In the genomic region with DNA sequence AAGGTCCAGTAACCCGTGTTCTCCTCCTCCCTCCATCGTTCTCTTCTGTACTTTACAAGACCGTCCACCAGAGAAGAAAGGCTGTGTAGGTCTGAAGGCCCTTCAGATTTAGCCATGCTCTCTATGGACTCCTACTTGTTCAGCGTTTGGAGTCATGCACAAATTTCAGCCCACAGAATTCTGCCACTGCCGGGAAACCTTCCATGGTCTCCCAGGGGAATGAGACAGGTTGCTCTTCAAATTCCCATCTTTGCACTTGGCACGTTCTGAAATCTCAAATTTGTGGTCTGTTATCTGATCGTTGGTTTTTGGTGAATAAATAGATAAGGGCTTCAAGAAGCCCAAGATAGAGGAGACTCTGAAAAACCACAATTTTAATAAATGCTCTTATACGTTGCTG, we compare ENCODE assay signal across 11 mouse cellular contexts. TPM values are rescaled to one million over a fixed set of nuclear protein-coding genes. Genes with fewer than 3 reads are reported as not detected.
DNase-seq lines count a peak whose midpoint lies in the region; ATAC-seq and TF ChIP-seq lines count a peak whose summit lies in the region.
"Had no signal": no experiment of that assay in that cellular context is flagged by ENCODE, and none has a peak within 500 bp of the region (broad histone marks: within the 10 kb centered on the region; RNA-seq: fewer than 3 reads in every experiment).

No protein-coding gene starts in this region.

- no peak overlapping the region for H3K4me3 ChIP-seq in lung, embryonic 14.5 days (ENCODE audit: low read depth, low read length)
- H3K4me3 ChIP-seq in hindbrain, embryonic 12.5 days = no peak overlapping the region
- H3K4me3 ChIP-seq in liver, embryonic 16.5 days (ENCODE audit: low read depth, low read length) = no peak overlapping the region

- H3K4me1 ChIP-seq in lung, embryonic 14.5 days (ENCODE audit: insufficient read depth) = peaks cover 6% of the 10 kb centered on the region; the same call in 1 of the 2 replicates
- peaks cover 18% of the 10 kb centered on the region for H3K4me1 ChIP-seq in hindbrain, embryonic 12.5 days
- H3K4me1 ChIP-seq in liver, embryonic 16.5 days (ENCODE audit: control insufficient read depth, low read depth, low read length) = peaks cover 2% of the 10 kb centered on the region; the same call in 1 of the 2 replicates

- ATAC-seq in lung, embryonic 14.5 days (ENCODE audit: insufficient read depth) = no peak
- ATAC-seq in hindbrain, embryonic 12.5 days (ENCODE audit: low FRiP score) = no peak
- no peak for ATAC-seq in liver, embryonic 16.5 days (ENCODE audit: low read depth)

- peaks cover 6% of the 10 kb centered on the region; the same call in 1 of the 2 replicates for H3K27me3 ChIP-seq in lung, embryonic 14.5 days (ENCODE audit: insufficient read depth, low read length)
- peaks cover 17% of the 10 kb centered on the region for H3K27me3 ChIP-seq in hindbrain, embryonic 12.5 days
- H3K27me3 ChIP-seq in liver, embryonic 16.5 days (ENCODE audit: control insufficient read depth, insufficient read depth, low read depth, low read length) = peaks cover 44% of the 10 kb centered on the region

- peak overlapping the region; percentile 97 for H3K4me2 ChIP-seq in lung, embryonic 14.5 days
- H3K4me2 ChIP-seq in hindbrain, embryonic 12.5 days (replicated peaks) = peak overlapping the region; percentile 91; the same call in 1 of the 2 replicates
- H3K4me2 ChIP-seq in liver, embryonic 16.5 days (ENCODE audit: low read depth, low read length) = peak overlapping the region; percentile 79; the same call in 1 of the 2 replicates

- no peak for TF ChIP-seq CTCF in lung, embryonic 14.5 days (IDR thresholded peaks at IDR 0.05; ENCODE audit: low read depth)

- no peak overlapping the region for H3K27ac ChIP-seq in lung, embryonic 14.5 days (ENCODE audit: low read depth)
- no peak overlapping the region for H3K27ac ChIP-seq in hindbrain, embryonic 12.5 days
- no peak overlapping the region for H3K27ac ChIP-seq in liver, embryonic 16.5 days (ENCODE audit: low read length)

- H3K9ac ChIP-seq in lung, embryonic 14.5 days = no peak overlapping the region
- no peak overlapping the region for H3K9ac ChIP-seq in hindbrain, embryonic 12.5 days
- no peak overlapping the region for H3K9ac ChIP-seq in liver, embryonic 16.5 days (ENCODE audit: low read depth, low read length)

- H3K9me3 ChIP-seq in lung, embryonic 14.5 days (ENCODE audit: low read depth, low read length) = no peaks in the 10 kb centered on the region
- H3K9me3 ChIP-seq in hindbrain, embryonic 12.5 days (replicated peaks) = no peaks in the 10 kb centered on the region
- no peaks in the 10 kb centered on the region for H3K9me3 ChIP-seq in liver, embryonic 16.5 days (replicated peaks; ENCODE audit: control insufficient read depth, low read length)

- DNase-seq in heart, adult 11 months = peak; percentile 71
- DNase-seq in heart, adult 18-20 months = no peak
- DNase-seq in lung, embryonic 14.5 days = no peak
- no peak for DNase-seq in lung, postnatal 36 days
- DNase-seq in spleen, adult 12 weeks (ENCODE audit: low spot score) = no peak
- no peak for DNase-seq in urinary bladder, postnatal 36 days (ENCODE audit: low spot score in 2 of 2)
- DNase-seq: adrenal gland, adult 2 months; cerebellum, adult 11 months; kidney, adult 2 months had no signal

- 60% methylated on average over 8 of the region's 8 CpGs for WGBS in lung, embryonic 14.5 days
- 76% methylated on average over 8 of the region's 8 CpGs for WGBS in hindbrain, embryonic 12.5 days
- 35% methylated on average over 8 of the region's 8 CpGs for WGBS in liver, embryonic 16.5 days (ENCODE audit: insufficient replicate concordance)

- H3K36me3 ChIP-seq in lung, embryonic 14.5 days (ENCODE audit: insufficient read depth) = no peaks in the 10 kb centered on the region
- H3K36me3 ChIP-seq in hindbrain, embryonic 12.5 days = no peaks in the 10 kb centered on the region
- H3K36me3 ChIP-seq in liver, embryonic 16.5 days (ENCODE audit: control insufficient read depth, insufficient read depth) = no peaks in the 10 kb centered on the region

RNA-seq across cellular contexts. Expression of gene Kctd12, which starts 1.2 kb away (rescaled TPM):
- total RNA-seq in heart, adult 18-20 months (2021) = 10 to 100 TPM; 21.3 to 25.3 TPM
- polyA plus RNA-seq in lung, embryonic 14.5 days (2014; fragmentation: Nextera tagmentation; extraction: Ambion mirVana) = 8.9 and 10.9 TPM in 2 replicates
- 19.1 and 22.0 TPM in 2 replicates for polyA plus RNA-seq in hindbrain, embryonic 12.5 days (2016; fragmentation: Nextera tagmentation; extraction: Ambion mirVana)
- polyA plus RNA-seq in liver, embryonic 16.5 days (2015; fragmentation: Nextera tagmentation; extraction: Ambion mirVana) = 2.5 and 2.8 TPM in 2 replicates
